Comparison of ENCODE assay signal across 34 mouse cellular contexts in the genomic region with DNA sequence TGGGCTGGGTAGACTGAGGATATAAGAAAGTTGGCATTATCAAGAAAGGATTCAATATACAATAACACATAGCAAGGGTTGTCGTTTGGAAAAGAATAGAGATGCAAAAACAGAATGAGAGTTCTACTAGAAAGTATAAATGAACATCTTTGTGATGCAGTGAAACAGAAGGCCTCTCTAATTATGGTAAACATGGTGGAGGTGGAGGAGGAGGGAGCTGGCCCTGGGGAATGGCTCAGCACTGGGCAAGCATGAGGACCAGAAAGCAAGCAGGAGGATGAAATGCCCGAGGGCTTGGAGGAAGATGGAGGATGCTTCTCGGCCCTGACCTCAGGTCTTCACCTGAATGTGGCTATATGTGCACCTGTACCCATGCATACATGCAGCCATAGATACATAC. TPM values are rescaled to one million over a fixed set of nuclear protein-coding genes. Genes with fewer than 3 reads are reported as not detected.
DNase-seq lines count a peak whose midpoint lies in the region; ATAC-seq lines count a peak whose summit lies in the region.
"Had no signal": no experiment of that assay in that cellular context is flagged by ENCODE, and none has a peak within 500 bp of the region (broad histone marks: within the 10 kb centered on the region; RNA-seq: fewer than 3 reads in every experiment).

No protein-coding gene starts in this region.

- no peak overlapping the region for H3K27ac ChIP-seq in midbrain, embryonic 15.5 days
- no peak overlapping the region for H3K27ac ChIP-seq in midbrain, embryonic 10.5 days (replicated peaks)
- 0 out of 2 replicates have a peak overlapping the region, but pooled peaks have one; percentile 95 for H3K27ac ChIP-seq in hindbrain, embryonic 15.5 days (replicated peaks)
- no peak overlapping the region for H3K27ac ChIP-seq in neural tube, embryonic 15.5 days (replicated peaks)
- H3K27ac ChIP-seq: forebrain, embryonic 10.5 days; kidney, postnatal 0 days; macrophage had no signal

- no peaks in the 10 kb centered on the region for H3K27me3 ChIP-seq in midbrain, embryonic 15.5 days (replicated peaks)
- H3K27me3 ChIP-seq in midbrain, embryonic 10.5 days (ENCODE audit: low read depth, poor library complexity, severe bottlenecking): no peaks in the 10 kb centered on the region
- H3K27me3 ChIP-seq in hindbrain, embryonic 15.5 days: no peaks in the 10 kb centered on the region
- H3K27me3 ChIP-seq in neural tube, embryonic 15.5 days (replicated peaks): no peaks in the 10 kb centered on the region
- H3K27me3 ChIP-seq: heart, embryonic 12.5 days; Patski had no signal

- H3K4me3 ChIP-seq in midbrain, embryonic 15.5 days: peak overlapping the region; percentile 95; the same call in 1 of the 2 replicates
- H3K4me3 ChIP-seq in midbrain, embryonic 10.5 days: no peak overlapping the region
- peak overlapping the region; percentile 67; the same call in 1 of the 2 replicates for H3K4me3 ChIP-seq in hindbrain, embryonic 15.5 days
- peak overlapping the region; percentile 94; the same call in 1 of the 2 replicates for H3K4me3 ChIP-seq in neural tube, embryonic 15.5 days (replicated peaks)
- H3K4me3 ChIP-seq: heart, embryonic 12.5 days had no signal

- no peak for ATAC-seq in midbrain, embryonic 15.5 days (replicated peaks)
- ATAC-seq in hindbrain, embryonic 15.5 days (ENCODE audit: low FRiP score, low read depth): no peak
- no peak for ATAC-seq in neural tube, embryonic 15.5 days (ENCODE audit: low FRiP score)
- ATAC-seq: Patski had no signal

- DNase-seq in heart, adult 11 months: peak; percentile 18
- DNase-seq in heart, postnatal 14 days: no peak
- no peak for DNase-seq in midbrain, embryonic 10.5 days (ENCODE audit: low spot score)
- DNase-seq in urinary bladder, postnatal 14 days (ENCODE audit: low spot score): no peak
- DNase-seq in B cell, adult 2 months: no peak
- DNase-seq: adrenal gland, postnatal 36 days; cerebellum, adult 11 months; cerebellum, postnatal 10 days; gastrocnemius, postnatal 10 days; heart, postnatal 10 days; kidney, adult 2 months; right cerebral cortex, postnatal 4 days; thymus, postnatal 36 days had no signal

- peak overlapping the region; percentile 48 for H3K4me2 ChIP-seq in midbrain, embryonic 15.5 days
- peak overlapping the region; percentile 54 for H3K4me2 ChIP-seq in hindbrain, embryonic 15.5 days
- no peak overlapping the region; the same call in 1 of the 2 replicates for H3K4me2 ChIP-seq in neural tube, embryonic 15.5 days
- H3K4me2 ChIP-seq: heart, embryonic 12.5 days had no signal

- WGBS in midbrain, embryonic 15.5 days: 93% methylated on average over 3 of the region's 3 CpGs
- WGBS in midbrain, embryonic 10.5 days: 88% methylated on average over 3 of the region's 3 CpGs
- 97% methylated on average over 3 of the region's 3 CpGs for WGBS in hindbrain, embryonic 15.5 days
- 96% methylated on average over 3 of the region's 3 CpGs for WGBS in neural tube, embryonic 15.5 days

- peaks cover 28% of the 10 kb centered on the region for H3K36me3 ChIP-seq in midbrain, embryonic 15.5 days (replicated peaks)
- peaks cover 58% of the 10 kb centered on the region for H3K36me3 ChIP-seq in midbrain, embryonic 10.5 days
- peaks cover 32% of the 10 kb centered on the region for H3K36me3 ChIP-seq in hindbrain, embryonic 15.5 days
- H3K36me3 ChIP-seq in neural tube, embryonic 15.5 days: peaks cover 39% of the 10 kb centered on the region
- H3K36me3 ChIP-seq: G1E had no signal

- intact Hi-C loops in heart, postnatal 14 days (cut with DNase I): no loop called here

- H3K4me1 ChIP-seq in midbrain, embryonic 15.5 days: no peaks in the 10 kb centered on the region; the same call in none of the 2 replicates
- no peaks in the 10 kb centered on the region for H3K4me1 ChIP-seq in midbrain, embryonic 10.5 days
- peaks cover 14% of the 10 kb centered on the region for H3K4me1 ChIP-seq in hindbrain, embryonic 15.5 days (replicated peaks)
- H3K4me1 ChIP-seq in neural tube, embryonic 15.5 days: peaks cover 7% of the 10 kb centered on the region
- H3K4me1 ChIP-seq: forebrain, embryonic 10.5 days; heart, embryonic 12.5 days had no signal

- H3K9me3 ChIP-seq in midbrain, embryonic 15.5 days: peaks cover 24% of the 10 kb centered on the region
- H3K9me3 ChIP-seq in midbrain, embryonic 10.5 days (replicated peaks): peaks cover 44% of the 10 kb centered on the region
- H3K9me3 ChIP-seq in hindbrain, embryonic 15.5 days: peaks cover 17% of the 10 kb centered on the region; the same call in 1 of the 2 replicates
- peaks cover 31% of the 10 kb centered on the region for H3K9me3 ChIP-seq in neural tube, embryonic 15.5 days (replicated peaks)

- H3K9ac ChIP-seq in midbrain, embryonic 15.5 days: no peak overlapping the region
- H3K9ac ChIP-seq in hindbrain, embryonic 15.5 days: no peak overlapping the region
- no peak overlapping the region for H3K9ac ChIP-seq in neural tube, embryonic 15.5 days (replicated peaks)
- H3K9ac ChIP-seq: heart, embryonic 12.5 days had no signal

RNA-seq across cellular contexts. Expression of a gene that starts 1.5 kb away (rescaled TPM):
- 1 to 10 TPM; 2.6 to 3.2 TPM for total RNA-seq in heart, postnatal 14 days (2021)
- polyA plus RNA-seq in midbrain, embryonic 15.5 days (2015; fragmentation: Nextera tagmentation; extraction: Ambion mirVana): 48.9 and 57.4 TPM in 2 replicates
- 25.1 and 29.9 TPM in 2 replicates for polyA plus RNA-seq in midbrain, embryonic 10.5 days (2016; fragmentation: Nextera tagmentation; extraction: Ambion mirVana)
- 41.5 and 46.0 TPM in 2 replicates for polyA plus RNA-seq in hindbrain, embryonic 15.5 days (2015; fragmentation: Nextera tagmentation; extraction: Ambion mirVana)
- 34.9 and 38.5 TPM in 2 replicates for polyA plus RNA-seq in neural tube, embryonic 15.5 days (2015; fragmentation: Nextera tagmentation; extraction: Ambion mirVana)
- total RNA-seq: CH12.LX, G1E had no signal
- polyA plus RNA-seq: G1E had no signal

RNA-seq across cellular contexts. Expression of a gene that starts 17.0 kb away (rescaled TPM):
- total RNA-seq in heart, postnatal 14 days (2021): 1 to 10 TPM in 1 of 2 experiments, under 1 TPM in 1; 0.96 to 1.7 TPM
- polyA plus RNA-seq in midbrain, embryonic 15.5 days (2015; fragmentation: Nextera tagmentation; extraction: Ambion mirVana): 3.6 and 5.2 TPM in 2 replicates
- 0.65 and 0.74 TPM in 2 replicates for polyA plus RNA-seq in midbrain, embryonic 10.5 days (2016; fragmentation: Nextera tagmentation; extraction: Ambion mirVana)
- 3.5 and 4.3 TPM in 2 replicates for polyA plus RNA-seq in hindbrain, embryonic 15.5 days (2015; fragmentation: Nextera tagmentation; extraction: Ambion mirVana)
- polyA plus RNA-seq in neural tube, embryonic 15.5 days (2015; fragmentation: Nextera tagmentation; extraction: Ambion mirVana): 5.2 and 5.9 TPM in 2 replicates
- total RNA-seq: CH12.LX; granulocyte monocyte progenitor cell, adult 5-6 weeks had no signal
- polyA plus RNA-seq: G1E, macrophage had no signal

RNA-seq across cellular contexts. Expression of a gene that starts 27.0 kb away (rescaled TPM):
- total RNA-seq in heart, postnatal 14 days (2021): 1 to 10 TPM in 1 of 2 experiments, under 1 TPM in 1; 0.78 to 1.3 TPM
- 12.9 and 13.0 TPM in 2 replicates for polyA plus RNA-seq in midbrain, embryonic 15.5 days (2015; fragmentation: Nextera tagmentation; extraction: Ambion mirVana)
- polyA plus RNA-seq in midbrain, embryonic 10.5 days (2016; fragmentation: Nextera tagmentation; extraction: Ambion mirVana): 12.8 and 17.6 TPM in 2 replicates
- polyA plus RNA-seq in hindbrain, embryonic 15.5 days (2015; fragmentation: Nextera tagmentation; extraction: Ambion mirVana): 9.5 and 11.3 TPM in 2 replicates
- polyA plus RNA-seq in neural tube, embryonic 15.5 days (2015; fragmentation: Nextera tagmentation; extraction: Ambion mirVana): 9.3 and 10.8 TPM in 2 replicates
- total RNA-seq: CH12.LX; granulocyte monocyte progenitor cell, adult 5-6 weeks had no signal
- polyA plus RNA-seq: G1E, macrophage had no signal

RNA-seq across cellular contexts. Expression of a gene that starts 29.1 kb away (rescaled TPM):
- total RNA-seq in heart, postnatal 14 days (2021): not detected
- polyA plus RNA-seq in midbrain, embryonic 15.5 days (2015; fragmentation: Nextera tagmentation; extraction: Ambion mirVana): not detected in 2 replicates
- polyA plus RNA-seq in midbrain, embryonic 10.5 days (2016; fragmentation: Nextera tagmentation; extraction: Ambion mirVana): not detected in 2 replicates
- not detected in 2 replicates for polyA plus RNA-seq in hindbrain, embryonic 15.5 days (2015; fragmentation: Nextera tagmentation; extraction: Ambion mirVana)
- polyA plus RNA-seq in neural tube, embryonic 15.5 days (2015; fragmentation: Nextera tagmentation; extraction: Ambion mirVana): not detected in 2 replicates
- total RNA-seq: adrenal gland, adult 18-20 months; adrenal gland, postnatal 36 days; CH12.LX; G1E; gastrocnemius, postnatal 10 days; granulocyte monocyte progenitor cell, adult 5-6 weeks; heart, postnatal 10 days; layer of hippocampus, postnatal 14 days; left cerebral cortex, adult 8-10 months; liver, adult 2 months had no signal
- polyA plus RNA-seq: embryonic facial prominence, embryonic 11.5 days; forebrain, embryonic 10.5 days; G1E; heart, embryonic 12.5 days; kidney, adult 2 months; kidney, postnatal 0 days; limb, embryonic 11.5 days; liver, adult 2 months; liver, embryonic 16.5 days; lung, embryonic 16.5 days; macrophage; myocyte; Patski; stomach, embryonic 14.5 days had no signal

RNA-seq across cellular contexts. Expression of a gene that starts 39.1 kb away (rescaled TPM):
- not detected for total RNA-seq in heart, postnatal 14 days (2021)
- polyA plus RNA-seq in midbrain, embryonic 15.5 days (2015; fragmentation: Nextera tagmentation; extraction: Ambion mirVana): not detected in 2 replicates
- polyA plus RNA-seq in midbrain, embryonic 10.5 days (2016; fragmentation: Nextera tagmentation; extraction: Ambion mirVana): not detected in 2 replicates
- polyA plus RNA-seq in hindbrain, embryonic 15.5 days (2015; fragmentation: Nextera tagmentation; extraction: Ambion mirVana): not detected in 2 replicates
- polyA plus RNA-seq in neural tube, embryonic 15.5 days (2015; fragmentation: Nextera tagmentation; extraction: Ambion mirVana): not detected in 2 replicates
- total RNA-seq: adrenal gland, adult 18-20 months; adrenal gland, postnatal 36 days; CH12.LX; G1E; gastrocnemius, postnatal 10 days; granulocyte monocyte progenitor cell, adult 5-6 weeks; heart, postnatal 10 days; layer of hippocampus, postnatal 14 days; left cerebral cortex, adult 8-10 months; liver, adult 2 months had no signal
- polyA plus RNA-seq: forebrain, embryonic 10.5 days; G1E; heart, embryonic 12.5 days; kidney, adult 2 months; kidney, postnatal 0 days; limb, embryonic 11.5 days; liver, adult 2 months; liver, embryonic 16.5 days; lung, embryonic 16.5 days; macrophage; myocyte; Patski; stomach, embryonic 14.5 days had no signal
